Mouse (Mus musculus) CH12.LX (cell line): ENCODE measurements at regions not wholly inside any gene's neighbourhood (a gene's known extent, or its start where the extent isn't known, plus 50 kb on each side); places are given as distances from the start of the nearest gene placed in this dataset.

Experiments used
- DNase-seq: peaks from one replicate; pipeline ENCODE4 v3.0.0-alpha.2; 2013; ENCODE audit errors: extremely low read depth
- H3K27ac ChIP-seq: 2 replicates; pipeline ENCODE4 v1.5.1; 2012; ENCODE audit warnings: low read depth, mild to moderate bottlenecking, control low read depth, moderate library complexity; ENCODE audit not compliant: insufficient read depth
- H3K27me3 ChIP-seq: replicated peaks from 2 replicates; pipeline ENCODE3; 2012; ENCODE audit warnings: inconsistent platforms
- H3K36me3 ChIP-seq, 2 experiments: replicated peaks in 1 of 2; 2 replicates each; pipeline versions ENCODE3 to v1.6.1; 2012; ENCODE audit warnings: inconsistent platforms in 1 of 2, low read length in 1 of 2, mild to moderate bottlenecking in 1 of 2, mixed read lengths in 1 of 2, moderate library complexity in 1 of 2; ENCODE audit not compliant: control insufficient read depth in 1 of 2, insufficient read depth in 1 of 2
- H3K4me1 ChIP-seq, 2 experiments: 2 replicates each; pipeline ENCODE4 v1.6.1; 2012; ENCODE audit warnings: inconsistent platforms in 1 of 2, moderate library complexity in 1 of 2; ENCODE audit not compliant: insufficient read depth in 2 of 2, control insufficient read depth in 1 of 2
- H3K4me2 ChIP-seq: 2 replicates; pipeline ENCODE4 v1.6.1; 2012; ENCODE audit warnings: low read depth, mild to moderate bottlenecking, control low read depth; ENCODE audit not compliant: poor library complexity, insufficient read depth, severe bottlenecking
- H3K4me3 ChIP-seq, 3 experiments: fragments of 150-350 bp in 1 of 3; sonication (generic) in 1 of 3; replicated peaks in 1 of 3; 2 replicates each; pipeline versions ENCODE3 to v1.5.1; 2011 to 2012; ENCODE audit warnings: low read depth in 2 of 3, low read length in 2 of 3, mild to moderate bottlenecking in 2 of 3, moderate library complexity in 2 of 3, control low read depth in 1 of 3, improper control_type of control experiment in 1 of 3, inconsistent platforms in 1 of 3, mixed read lengths in 1 of 3; ENCODE audit not compliant: poor library complexity in 1 of 3
- H3K79me2 ChIP-seq: replicated peaks from 2 replicates; pipeline ENCODE4 v1.6.1; 2012; ENCODE audit warnings: mild to moderate bottlenecking, moderate library complexity; ENCODE audit not compliant: control insufficient read depth, poor library complexity, insufficient read depth, severe bottlenecking; ENCODE audit errors: extremely low read depth
- H3K9ac ChIP-seq: 2 replicates; pipeline ENCODE4 v1.6.1; 2012; ENCODE audit warnings: low read depth, mild to moderate bottlenecking, control low read depth, moderate library complexity; ENCODE audit not compliant: insufficient read depth
- H3K9me3 ChIP-seq: replicated peaks from 2 replicates; pipeline ENCODE3; 2012; ENCODE audit warnings: low read length, inconsistent platforms, mixed read lengths
- BHLHE40 ChIP-seq: IDR thresholded peaks from 2 replicates; pipeline ENCODE4 v1.6.1; 2011; ENCODE audit warnings: mild to moderate bottlenecking, low read depth, low read length, improper control_type of control experiment
- CHD1 ChIP-seq: IDR thresholded peaks from 2 replicates; pipeline ENCODE4 v1.6.1; 2012; ENCODE audit warnings: low read depth, low read length, improper control_type of control experiment, inconsistent platforms
- CTCF ChIP-seq, 2 experiments: IDR thresholded peaks in 1 of 2; conservative IDR thresholded peaks in 1 of 2; 2 replicates each; pipeline ENCODE4 v1.5.1; 2011 to 2012; ENCODE audit warnings: low read depth in 2 of 2, low read length in 2 of 2, improper control_type of control experiment in 1 of 2, inconsistent platforms in 1 of 2, mild to moderate bottlenecking in 1 of 2, moderate library complexity in 1 of 2
- E2F4 ChIP-seq: IDR thresholded peaks from 2 replicates; pipeline ENCODE4 v1.6.1; 2011; ENCODE audit warnings: low read depth, low read length, improper control_type of control experiment; ENCODE audit not compliant: insufficient replicate concordance
- EP300 ChIP-seq: IDR thresholded peaks from 2 replicates; pipeline ENCODE4 v1.6.1; 2011; ENCODE audit warnings: low read length, improper control_type of control experiment
- ETS1 ChIP-seq: conservative IDR thresholded peaks from 2 replicates; pipeline ENCODE4 v1.6.1; 2012; ENCODE audit warnings: low read depth, mild to moderate bottlenecking, inconsistent platforms, low read length, improper control_type of control experiment, moderate library complexity
- HCFC1 ChIP-seq: IDR thresholded peaks from 2 replicates; pipeline ENCODE4 v1.6.1; 2012; ENCODE audit warnings: low read depth, mild to moderate bottlenecking, inconsistent platforms, low read length, improper control_type of control experiment
- IRF4 ChIP-seq: IDR thresholded peaks from 2 replicates; pipeline ENCODE4 v1.6.1; 2014; ENCODE audit warnings: low read depth, mild to moderate bottlenecking, inconsistent platforms, low read length, improper control_type of control experiment
- JUN ChIP-seq: IDR thresholded peaks from 2 replicates; pipeline ENCODE4 v1.6.1; 2011; ENCODE audit warnings: low read depth, mild to moderate bottlenecking, low read length, improper control_type of control experiment, moderate library complexity; ENCODE audit not compliant: insufficient read depth
- JUND ChIP-seq: conservative IDR thresholded peaks from 2 replicates; pipeline ENCODE4 v1.6.1; 2011; ENCODE audit warnings: low read depth, low read length, improper control_type of control experiment
- KAT2A ChIP-seq: IDR thresholded peaks from 2 replicates; pipeline ENCODE4 v1.6.1; 2012; ENCODE audit warnings: low read length, improper control_type of control experiment, inconsistent platforms; ENCODE audit not compliant: insufficient replicate concordance
- MAFK ChIP-seq: IDR thresholded peaks from 2 replicates; pipeline ENCODE4 v1.6.1; 2011; ENCODE audit warnings: low read length, improper control_type of control experiment; ENCODE audit not compliant: insufficient replicate concordance
- MAX ChIP-seq: IDR thresholded peaks from 2 replicates; pipeline ENCODE4 v1.6.1; 2011; ENCODE audit warnings: low read length, improper control_type of control experiment
- MAZ ChIP-seq: IDR thresholded peaks from 2 replicates; pipeline ENCODE4 v1.6.1; 2012; ENCODE audit warnings: low read depth, mild to moderate bottlenecking, inconsistent platforms, low read length, improper control_type of control experiment, moderate library complexity
- MEF2A ChIP-seq: IDR thresholded peaks from 2 replicates; pipeline ENCODE4 v1.6.1; 2014; ENCODE audit warnings: low read depth, mild to moderate bottlenecking, inconsistent platforms, low read length, improper control_type of control experiment, borderline replicate concordance
- MYC ChIP-seq: IDR thresholded peaks from 2 replicates; pipeline ENCODE4 v1.6.1; 2011; ENCODE audit warnings: low read depth, mild to moderate bottlenecking, improper control_type of control experiment, low read length
- NELFE ChIP-seq: IDR thresholded peaks from 2 replicates; pipeline ENCODE4 v1.6.1; 2011; ENCODE audit warnings: low read depth, low read length, improper control_type of control experiment
- POLR2A ChIP-seq: IDR thresholded peaks from 2 replicates; pipeline ENCODE4 v1.6.1; 2011; ENCODE audit warnings: low read depth, mild to moderate bottlenecking, improper control_type of control experiment, low read length
- POLR2AphosphoS2 ChIP-seq: IDR thresholded peaks from 2 replicates; pipeline ENCODE4 v1.6.1; 2011; ENCODE audit warnings: low read depth, low read length, improper control_type of control experiment
- RAD21 ChIP-seq: IDR thresholded peaks from 2 replicates; pipeline ENCODE4 v1.6.1; 2011; ENCODE audit warnings: low read depth, mild to moderate bottlenecking, low read length, improper control_type of control experiment, moderate library complexity
- RCOR1 ChIP-seq: conservative IDR thresholded peaks from 2 replicates; pipeline ENCODE4 v1.6.1; 2012; ENCODE audit warnings: low read depth, mild to moderate bottlenecking, inconsistent platforms, low read length, improper control_type of control experiment
- SMC3 ChIP-seq: IDR thresholded peaks from 2 replicates; pipeline ENCODE4 v1.6.1; 2011; ENCODE audit warnings: low read depth, low read length, improper control_type of control experiment
- TCF12 ChIP-seq: IDR thresholded peaks from 2 replicates; pipeline ENCODE4 v1.6.1; 2014; ENCODE audit warnings: low read depth, mild to moderate bottlenecking, inconsistent platforms, low read length, improper control_type of control experiment
- UBTF ChIP-seq: IDR thresholded peaks from 2 replicates; pipeline ENCODE4 v1.6.1; 2012; ENCODE audit warnings: low read depth, mild to moderate bottlenecking, inconsistent platforms, low read length, improper control_type of control experiment, moderate library complexity
- ZKSCAN1 ChIP-seq: IDR thresholded peaks from 2 replicates; pipeline ENCODE4 v1.6.1; 2012; ENCODE audit warnings: low read depth, inconsistent platforms, low read length, improper control_type of control experiment, borderline replicate concordance
- dilution Hi-C: fragments of 300-500 bp; cut with MboI; formaldehyde crosslinking; loops from 2 replicates; pipeline ENCODE4 v1.14.3; 2020; ENCODE audit warnings: low sequenced_read_pairs; ENCODE audit not compliant: extremely low pct_unique_long_range_greater_than_20kb, extremely low pct_ligation_motif_present
- in situ Hi-C: fragments of 300-500 bp; cut with MboI; formaldehyde crosslinking; loops from 3 replicates; pipeline ENCODE4 v1.14.3; 2019; ENCODE audit warnings: low sequenced_read_pairs, low pct_ligation_motif_present, low pct_unique_long_range_greater_than_20kb, mixed read lengths

DNA sequence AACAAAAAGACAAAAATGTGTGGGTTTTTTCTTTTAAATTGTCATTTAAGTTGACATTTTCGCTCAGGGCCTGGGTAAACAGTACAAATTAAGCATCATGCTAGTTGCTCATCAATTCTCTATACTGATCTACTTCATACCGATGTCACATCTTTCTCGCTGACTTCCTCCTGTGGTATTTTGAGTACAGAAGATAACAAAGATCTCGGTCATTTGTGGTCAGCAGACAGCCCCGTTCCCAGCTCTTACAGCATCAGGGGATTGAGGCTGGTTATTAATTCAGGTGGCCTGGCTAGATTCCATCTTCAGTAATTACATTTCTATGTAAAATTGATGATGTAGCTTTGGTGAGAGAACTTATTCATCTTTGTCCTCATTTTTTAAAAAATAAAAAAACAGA lies 483.6 kb upstream of the Gm11114 start:
- in situ Hi-C loops, result no loop called here
- TF ChIP-seq RAD21, result no peak
- no peak for TF ChIP-seq E2F4
- TF ChIP-seq CHD1, result no peak
- no peak for TF ChIP-seq MAFK
- TF ChIP-seq SMC3, result no peak
- no peak for TF ChIP-seq NELFE
- TF ChIP-seq RCOR1, result no peak
- no peak for TF ChIP-seq MAZ
- no peak for TF ChIP-seq CTCF (conservative IDR thresholded peaks at IDR 0.05 in 1 of 2, IDR thresholded peaks at IDR 0.05 in 1 of 2; ENCODE audit: low read depth in 2 of 2, low read length in 2 of 2)
- no peak for TF ChIP-seq POLR2A
- no peak for TF ChIP-seq KAT2A
- TF ChIP-seq JUND, result no peak
- TF ChIP-seq ZKSCAN1, result no peak
- no peak for TF ChIP-seq POLR2AphosphoS2
- no peak for TF ChIP-seq MYC
- no peak for TF ChIP-seq TCF12
- no peak for TF ChIP-seq JUN
- TF ChIP-seq MEF2A, result no peak

DNA sequence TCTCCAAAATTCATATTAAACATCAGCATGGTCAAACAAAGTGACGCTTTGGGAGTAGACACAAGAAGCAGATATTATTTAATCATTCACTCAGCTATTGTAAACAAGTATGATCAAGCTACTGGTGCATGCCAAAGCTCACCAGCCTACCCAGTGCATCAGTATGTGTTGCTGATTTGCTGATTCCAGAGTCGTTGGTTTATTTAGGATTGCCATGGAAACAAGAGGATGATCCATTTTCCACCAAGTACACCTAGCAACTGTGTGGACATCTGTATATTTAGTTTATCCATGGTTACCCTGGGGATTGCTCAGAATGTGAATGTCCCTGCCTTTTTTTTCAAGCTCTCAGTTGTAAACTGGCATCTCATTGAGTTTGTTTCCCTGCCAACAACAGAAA lies 481.9 kb upstream of the Gm11114 start:
- Histone ChIP-seq H3K4me1 (no peaks in the 10 kb centered on the region), H3K27ac (no peak overlapping the region), H3K4me2 (no peak overlapping the region), H3K9me3 (no peaks in the 10 kb centered on the region), H3K27me3 (no peaks in the 10 kb centered on the region), H3K36me3 (no peaks in the 10 kb centered on the region)
- in situ Hi-C loops, result no loop called here
- no peak for DNase-seq
- TF ChIP-seq MAX (no peak), BHLHE40 (no peak), EP300 (no peak), MYC (no peak), CTCF (conservative IDR thresholded peaks at IDR 0.05 in 1 of 2, IDR thresholded peaks at IDR 0.05 in 1 of 2; ENCODE audit: low read depth in 2 of 2, low read length in 2 of 2) (no peak), POLR2AphosphoS2 (no peak), IRF4 (no peak), SMC3 (no peak), JUN (no peak), MAZ (no peak), TCF12 (no peak), RCOR1 (no peak), ZKSCAN1 (no peak), MAFK (no peak), UBTF (no peak), HCFC1 (no peak), ETS1 (no peak)
- TF ChIP-seq, all 38 proteins: peak for 0
- no peak overlapping the region for H3K4me3 ChIP-seq
- no peak overlapping the region for H3K9ac ChIP-seq
- no peaks in the 10 kb centered on the region for H3K79me2 ChIP-seq
- dilution Hi-C loops, result no loop called here

More for the DNA sequence above, 483.6 kb upstream of the Gm11114 start:
- no peak overlapping the region for H3K4me2 ChIP-seq
- DNase-seq, result no peak
- H3K27me3 ChIP-seq, result no peaks in the 10 kb centered on the region
- H3K4me1 ChIP-seq, result no peaks in the 10 kb centered on the region
- dilution Hi-C loops, result no loop called here
- no peak overlapping the region for H3K4me3 ChIP-seq
- no peaks in the 10 kb centered on the region for H3K9me3 ChIP-seq
- no peaks in the 10 kb centered on the region for H3K36me3 ChIP-seq
- no peak overlapping the region for H3K27ac ChIP-seq
- no peak overlapping the region for H3K9ac ChIP-seq
- H3K79me2 ChIP-seq, result no peaks in the 10 kb centered on the region
